Mouse (Mus musculus): ENCODE measurements around the gene Doc2a.

DNA sequence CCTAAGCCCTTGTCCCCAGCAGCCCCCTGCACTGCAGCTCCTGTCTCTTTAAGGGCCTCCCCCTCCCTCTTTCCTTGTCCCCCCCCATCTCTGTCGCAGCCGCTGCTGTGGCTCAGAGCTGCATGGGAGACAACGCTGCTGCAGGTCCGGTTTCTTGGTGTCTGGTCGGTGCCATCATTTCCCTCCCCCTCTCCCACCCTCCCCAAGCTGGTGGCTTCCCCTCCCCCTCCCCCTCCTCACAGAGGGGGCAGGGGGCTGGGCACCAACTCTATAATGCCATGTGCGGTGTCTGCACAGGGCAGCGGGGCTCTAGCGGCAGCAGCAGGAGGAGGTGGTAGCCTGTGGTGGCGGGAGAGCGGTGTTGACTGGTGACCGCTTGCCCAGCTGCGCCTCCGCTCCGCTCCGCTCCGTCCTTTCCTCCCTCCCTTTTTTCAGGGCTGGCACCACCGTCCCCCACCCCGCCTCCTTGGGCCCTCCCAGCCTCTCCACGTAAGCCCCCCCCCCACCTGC, 24.0 kb upstream of the Doc2a start:
- TF ChIP-seq CTCF (IDR thresholded peaks at IDR 0.05; ENCODE audit: insufficient read depth, low read length): no peak
- TF ChIP-seq POLR2A (IDR thresholded peaks at IDR 0.05; ENCODE audit: borderline replicate concordance, extremely low read depth, low read depth, low read length): no peak

Data from lung, adult 2 months (tissue).